Mouse (Mus musculus) embryonic stem cell, embryonic (primary cell): ENCODE data around the gene Nyap2.

ENCODE experiments used
- CTCF ChIA-PET, 4 experiments: fragments of 300-600 bp in 2 of 4; fragments of 350-600 bp in 2 of 4; sonication (Branson Sonifier 250); formaldehyde crosslinking; loops; one replicate each; lab custom pipeline; 2022; ENCODE audit warnings: inconsistent platforms in 2 of 4; lab: Charles Lee
- POLR2A ChIA-PET, 4 experiments: fragments of 300-600 bp in 2 of 4; fragments of 350-600 bp in 2 of 4; sonication (Branson Sonifier 250); formaldehyde crosslinking; loops; one replicate each; lab custom pipeline; 2022; ENCODE audit warnings: antibody characterized with exemption in 4 of 4, inconsistent platforms in 1 of 4; lab: Charles Lee

Nyap2 gene

GRCm38 (mm10) chr1:81310087-81310626, 233.4 kb downstream of the Nyap2 start:
- ChIA-PET CTCF (no interaction called here), POLR2A (no interaction called here)

- ChIA-PET CTCF (interaction anchor here in 2 of 4 experiments (0.6 to 1.0 kb wide), 2 partner anchors 8 to 499 kb away, joined by 3 read pairs; no protein-coding TSS in a partner anchor), POLR2A (no interaction called here)
Measured at GRCm38 (mm10) chr1:81316403-81316994, 239.7 kb downstream of the Nyap2 start.

- POLR2A ChIA-PET = no interaction called here
- CTCF ChIA-PET = interaction anchor here in 2 of 4 experiments (0.6 to 1.0 kb wide), 2 partner anchors 9 to 500 kb away, joined by 3 read pairs; no protein-coding TSS in a partner anchor
Measured at GRCm38 (mm10) chr1:81316995-81317413, 240.3 kb downstream of the Nyap2 start.

GRCm38 (mm10) chr1:81387722-81388121, 311.0 kb downstream of the Nyap2 start:
- POLR2A ChIA-PET = no interaction called here
- CTCF ChIA-PET = no interaction called here
